Mouse (Mus musculus): ENCODE results near the gene Gm38655. TPM values are rescaled to one million over a fixed set of nuclear protein-coding genes. Genes with fewer than 3 reads are reported as not detected.
"Not testable (repeated sequence)": the region's sequence is repeated elsewhere in the genome, so short reads cannot be mapped to it uniquely, and the experiment has no call there.

The Gm38655 gene
- not detected in 2 replicates for polyA plus RNA-seq (2016; fragmentation: Nextera tagmentation; extraction: Ambion mirVana)

- Histone ChIP-seq H3K4me2 (no peak within 1 kb of the TSS), H3K36me3 (no peaks in the 10 kb centered on the region), H3K4me3 (replicated peaks) (no peak within 1 kb of the TSS), H3K4me1 (replicated peaks) (no peaks in the 10 kb centered on the region), H3K9ac (replicated peaks) (no peak within 1 kb of the TSS), H3K27me3 (peaks cover 14% of the 10 kb centered on the region), H3K27ac (no peak within 1 kb of the TSS), H3K9me3 (no peaks in the 10 kb centered on the region)
- no peak for ATAC-seq (ENCODE audit: insufficient number of reproducible peaks, insufficient read depth, low FRiP score, low TSS enrichment, low read depth)
- WGBS = 70% methylated on average over 9 of the region's 9 CpGs
Observed at GRCm38 (mm10) chr17:25175411-25175810, at the start of gene Gm38655. TSS of gene Gm38655 (minus strand) at chr17:25175471.

DNA sequence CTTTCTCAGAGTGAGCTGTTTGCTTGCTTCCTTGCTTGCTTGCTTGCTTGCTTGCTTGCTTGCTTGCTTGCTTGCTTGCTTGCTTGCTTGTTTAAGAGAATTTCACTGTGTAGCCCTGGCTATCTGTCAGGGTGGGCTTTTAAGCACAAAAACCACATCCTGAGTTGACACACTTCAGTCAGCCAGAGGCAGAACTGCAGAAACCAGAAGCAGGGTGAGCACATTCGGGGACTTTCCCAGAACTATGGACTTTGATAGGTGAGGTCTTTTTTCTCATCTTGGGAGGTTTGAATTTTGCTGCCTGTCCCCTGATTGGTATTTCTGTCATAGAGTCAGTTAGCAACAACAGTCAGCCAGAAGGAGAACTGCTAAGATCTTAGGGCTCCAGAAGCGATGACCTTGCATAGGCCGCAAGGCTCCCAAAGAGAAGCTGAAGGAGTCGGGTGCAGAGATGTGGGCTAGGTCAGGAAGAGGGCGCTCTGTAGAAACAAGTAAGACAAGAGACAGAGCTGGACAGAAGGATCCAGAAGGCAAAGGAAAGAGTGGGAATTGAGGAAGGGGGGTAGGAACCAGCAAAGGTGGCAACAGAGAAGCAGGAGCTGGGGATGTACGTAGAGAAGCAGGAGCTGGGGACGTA lies 49.4 kb upstream of the Gm38655 start:
- Histone ChIP-seq H3K27me3 (no peaks in the 10 kb centered on the region), H3K4me2 (no peak overlapping the region), H3K4me3 (replicated peaks) (no peak overlapping the region), H3K36me3 (peaks cover 54% of the 10 kb centered on the region), H3K9me3 (no peaks in the 10 kb centered on the region), H3K9ac (replicated peaks) (no peak overlapping the region), H3K27ac (no peak overlapping the region), H3K4me1 (replicated peaks) (peaks cover 23% of the 10 kb centered on the region)
- 92% methylated on average over 7 of the region's 7 CpGs for WGBS
- no peak for ATAC-seq (ENCODE audit: insufficient number of reproducible peaks, insufficient read depth, low FRiP score, low TSS enrichment, low read depth)

DNA sequence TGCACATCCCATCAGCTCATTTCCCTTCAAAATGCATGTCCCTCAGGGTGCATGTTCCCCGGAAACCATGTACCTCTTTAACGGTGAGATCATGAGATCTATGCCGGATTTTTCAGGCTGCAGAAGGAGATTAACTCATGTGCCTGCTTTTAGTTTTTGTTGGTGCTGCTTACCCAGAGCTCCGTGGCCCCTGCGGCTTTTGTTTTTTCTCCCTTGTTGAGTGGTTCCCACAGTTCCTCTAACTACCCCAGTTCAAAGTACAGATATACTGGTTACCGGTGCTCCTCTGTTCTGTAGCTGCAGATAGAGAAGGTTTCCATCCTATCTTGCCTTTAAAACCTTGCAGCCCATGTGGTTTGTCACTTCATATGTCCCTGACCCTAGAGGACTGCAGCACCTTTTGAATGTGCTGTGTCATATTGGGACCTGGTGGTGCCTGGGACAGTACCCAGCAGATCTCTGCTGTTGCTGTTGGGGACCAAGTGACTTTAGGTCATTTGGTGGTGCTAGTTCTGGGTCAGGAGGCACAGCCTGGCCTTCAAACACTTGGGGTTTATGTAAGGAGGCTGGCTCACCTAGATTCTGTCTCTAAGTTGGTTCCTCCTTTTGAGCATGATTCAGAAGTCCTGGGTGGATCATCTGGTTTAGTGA lies 47.8 kb upstream of the Gm38655 start:
- peaks cover 55% of the 10 kb centered on the region for H3K36me3 ChIP-seq
- peak overlapping the region; percentile 45 for H3K4me3 ChIP-seq (replicated peaks)

DNA sequence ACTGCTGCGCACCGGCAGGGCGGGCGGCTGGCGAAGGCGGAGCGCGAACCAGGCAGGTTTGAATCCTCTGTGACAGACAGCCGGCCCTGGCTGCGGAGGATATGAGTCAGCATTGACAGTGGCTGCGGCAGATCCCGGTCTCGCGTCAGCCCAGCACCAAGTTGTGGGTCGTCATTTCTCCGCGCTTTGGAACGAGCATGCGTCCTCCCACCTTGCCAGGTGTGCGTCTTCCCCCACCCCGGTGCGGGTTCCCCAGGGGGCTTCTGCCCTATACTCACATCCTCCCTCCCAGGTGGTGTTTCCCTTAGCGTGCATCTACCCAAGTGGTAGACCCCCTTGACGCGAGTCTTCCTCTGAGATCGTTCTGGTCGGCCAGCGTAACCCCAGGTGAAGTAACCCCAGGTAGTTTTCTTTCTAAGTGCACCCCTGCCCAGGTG lies 47.3 kb upstream of the Gm38655 start:
- H3K27me3 ChIP-seq; H3K9ac ChIP-seq (replicated peaks); H3K9me3 ChIP-seq: not testable (repeated sequence)
- Histone ChIP-seq H3K4me2 (peak overlapping the region; percentile 80), H3K27ac (peak overlapping the region; percentile 50; the same call in 1 of the 2 replicates), H3K4me1 (replicated peaks) (peaks cover 23% of the 10 kb centered on the region), H3K36me3 (peaks cover 57% of the 10 kb centered on the region), H3K4me3 (replicated peaks) (peak overlapping the region; percentile 45)
- 9% methylated on average over 16 of the region's 28 CpGs for WGBS
- peak; percentile 64; the same call in 1 of the 2 replicates for ATAC-seq (ENCODE audit: insufficient number of reproducible peaks, insufficient read depth, low FRiP score, low TSS enrichment, low read depth)

More for the DNA sequence above, 47.8 kb upstream of the Gm38655 start:
- 47% methylated on average over 6 of the region's 6 CpGs for WGBS
- H3K27ac ChIP-seq = peak overlapping the region; percentile 50; the same call in 1 of the 2 replicates
- H3K9me3 ChIP-seq = no peaks in the 10 kb centered on the region
- H3K9ac ChIP-seq (replicated peaks) = no peak overlapping the region
- H3K27me3 ChIP-seq = no peaks in the 10 kb centered on the region
- H3K4me2 ChIP-seq = peak overlapping the region; percentile 80
- H3K4me1 ChIP-seq (replicated peaks) = peaks cover 23% of the 10 kb centered on the region
- ATAC-seq (ENCODE audit: insufficient number of reproducible peaks, insufficient read depth, low FRiP score, low TSS enrichment, low read depth) = no peak

DNA sequence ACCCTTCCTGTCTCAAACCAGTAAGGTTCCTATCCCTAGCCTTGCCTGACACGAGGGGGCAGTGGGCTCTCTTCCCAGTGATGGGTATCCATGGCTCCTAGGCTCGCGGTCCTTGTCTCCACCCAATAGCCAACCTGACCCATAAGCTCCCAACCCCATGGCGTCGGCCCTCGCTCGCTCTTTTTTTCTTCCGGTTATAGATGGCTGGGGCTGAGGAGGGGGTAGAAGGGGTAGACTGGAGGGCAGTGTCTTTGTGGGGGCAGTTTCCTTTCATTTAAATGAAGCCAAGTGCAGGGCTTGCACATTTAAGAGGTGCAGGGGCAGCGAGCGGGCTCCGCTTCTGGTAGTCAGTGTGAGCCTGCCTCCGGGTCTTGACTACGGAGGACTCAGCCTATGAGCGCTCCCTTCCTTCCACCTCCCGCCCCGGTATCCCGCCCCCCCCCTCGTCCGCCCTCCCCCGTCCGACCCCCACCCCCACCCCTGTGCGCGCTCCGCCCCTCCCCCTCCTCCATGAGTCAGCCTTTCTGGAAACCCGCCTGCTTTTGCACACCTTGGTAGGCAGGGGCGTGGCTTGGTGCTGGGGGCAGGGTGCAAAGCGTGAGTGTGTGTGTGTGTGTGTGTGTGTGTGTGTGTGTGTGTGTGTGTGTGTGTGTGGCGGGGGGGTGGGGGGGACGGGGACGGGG lies 46.7 kb upstream of the Gm38655 start:
- peak overlapping the region; percentile 80 for H3K4me2 ChIP-seq
- no peaks in the 10 kb centered on the region for H3K9me3 ChIP-seq
- WGBS = under 1% methylated on average over 20 of the region's 30 CpGs
- H3K4me1 ChIP-seq (replicated peaks) = peaks cover 23% of the 10 kb centered on the region
- H3K9ac ChIP-seq (replicated peaks) = peak overlapping the region; percentile 58
- H3K27me3 ChIP-seq = no peaks in the 10 kb centered on the region
- H3K27ac ChIP-seq = peak overlapping the region; percentile 25; the same call in 1 of the 2 replicates
- peak overlapping the region; percentile 45 for H3K4me3 ChIP-seq (replicated peaks)
- peak; percentile 82 for ATAC-seq (ENCODE audit: insufficient number of reproducible peaks, insufficient read depth, low FRiP score, low TSS enrichment, low read depth)
- peaks cover 57% of the 10 kb centered on the region for H3K36me3 ChIP-seq

DNA sequence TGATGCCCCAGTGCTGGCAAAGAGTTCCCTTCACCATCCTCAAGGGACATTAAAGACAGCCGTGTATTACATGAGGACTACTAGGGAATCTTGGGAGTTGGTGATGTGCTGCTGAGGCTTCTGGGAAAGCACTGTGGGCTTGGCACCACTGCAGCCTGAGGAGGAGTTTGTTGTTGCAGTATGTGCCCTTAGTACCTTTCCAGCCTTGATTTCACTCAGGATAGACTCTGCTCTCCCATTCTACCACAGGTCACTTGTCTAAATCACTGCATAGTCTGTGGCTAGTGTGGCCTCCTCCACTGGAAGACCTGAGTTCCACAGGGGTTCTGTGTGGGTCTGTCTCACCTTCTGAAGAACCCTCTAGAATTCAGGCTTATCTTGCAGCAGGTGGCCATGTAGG lies 45.5 kb upstream of the Gm38655 start:
- H3K4me2 ChIP-seq = no peak overlapping the region
- H3K9me3 ChIP-seq = no peaks in the 10 kb centered on the region
- H3K4me3 ChIP-seq (replicated peaks) = no peak overlapping the region
- H3K27ac ChIP-seq = no peak overlapping the region
- H3K27me3 ChIP-seq = no peaks in the 10 kb centered on the region
- H3K9ac ChIP-seq (replicated peaks) = no peak overlapping the region
- ATAC-seq (ENCODE audit: insufficient number of reproducible peaks, insufficient read depth, low FRiP score, low TSS enrichment, low read depth) = no peak
- peaks cover 58% of the 10 kb centered on the region for H3K36me3 ChIP-seq
- 85% methylated on average over 1 of the region's 1 CpGs for WGBS
- peaks cover 23% of the 10 kb centered on the region for H3K4me1 ChIP-seq (replicated peaks)

GRCm38 (mm10) chr17:25219492-25220295 lies 44.4 kb upstream of the Gm38655 start:
- H3K4me2 ChIP-seq = no peak overlapping the region
- H3K27me3 ChIP-seq = no peaks in the 10 kb centered on the region
- H3K4me1 ChIP-seq (replicated peaks) = peaks cover 23% of the 10 kb centered on the region
- 88% methylated on average over 15 of the region's 15 CpGs for WGBS
- H3K4me3 ChIP-seq (replicated peaks) = no peak overlapping the region
- H3K9me3 ChIP-seq = no peaks in the 10 kb centered on the region
- ATAC-seq (ENCODE audit: insufficient number of reproducible peaks, insufficient read depth, low FRiP score, low TSS enrichment, low read depth) = no peak
- no peak overlapping the region for H3K27ac ChIP-seq
- H3K36me3 ChIP-seq = peaks cover 61% of the 10 kb centered on the region
- H3K9ac ChIP-seq (replicated peaks) = no peak overlapping the region

- peaks cover 23% of the 10 kb centered on the region for H3K4me1 ChIP-seq (replicated peaks)
- H3K4me3 ChIP-seq (replicated peaks) = no peak overlapping the region
- ATAC-seq (ENCODE audit: insufficient number of reproducible peaks, insufficient read depth, low FRiP score, low TSS enrichment, low read depth) = no peak
- H3K9ac ChIP-seq (replicated peaks) = no peak overlapping the region
- peaks cover 69% of the 10 kb centered on the region for H3K36me3 ChIP-seq
- no peak overlapping the region for H3K4me2 ChIP-seq
- no peak overlapping the region for H3K27ac ChIP-seq
- WGBS = 91% methylated on average over 9 of the region's 9 CpGs
- no peaks in the 10 kb centered on the region for H3K9me3 ChIP-seq
- H3K27me3 ChIP-seq = no peaks in the 10 kb centered on the region
Observed at GRCm38 (mm10) chr17:25218967-25219366, 43.7 kb upstream of the Gm38655 start.

- no peak for ATAC-seq (ENCODE audit: insufficient number of reproducible peaks, insufficient read depth, low FRiP score, low TSS enrichment, low read depth)
- H3K27ac ChIP-seq = no peak overlapping the region
- peaks cover 98% of the 10 kb centered on the region for H3K36me3 ChIP-seq
Observed at GRCm38 (mm10) chr17:25215431-25215830, 40.2 kb upstream of the Gm38655 start.

DNA sequence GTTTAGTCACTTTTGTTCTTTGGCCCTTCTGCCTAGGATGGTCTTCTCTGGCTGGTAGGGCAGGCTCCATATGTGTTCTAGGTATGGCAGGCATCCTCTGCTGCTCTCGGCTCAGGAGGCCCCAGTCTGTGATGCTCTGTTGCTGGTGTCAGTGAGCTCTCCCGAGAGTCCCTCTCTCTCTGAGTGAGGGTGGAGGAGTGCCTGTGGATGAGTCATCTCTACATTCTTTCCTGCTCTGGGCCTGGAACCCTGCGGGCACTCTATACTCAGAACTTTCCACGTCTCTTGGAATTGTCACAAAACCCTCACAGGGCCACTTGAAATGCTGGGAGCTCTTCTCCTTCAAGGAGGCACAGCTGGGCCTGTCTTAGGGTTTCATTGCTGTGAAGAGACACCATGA lies 36.4 kb upstream of the Gm38655 start:
- Histone ChIP-seq H3K4me2 (no peak overlapping the region), H3K36me3 (peaks cover 99% of the 10 kb centered on the region), H3K4me3 (replicated peaks) (no peak overlapping the region), H3K27ac (no peak overlapping the region), H3K4me1 (replicated peaks) (no peaks in the 10 kb centered on the region), H3K9me3 (no peaks in the 10 kb centered on the region), H3K9ac (replicated peaks) (no peak overlapping the region), H3K27me3 (no peaks in the 10 kb centered on the region)
- no peak for ATAC-seq (ENCODE audit: insufficient number of reproducible peaks, insufficient read depth, low FRiP score, low TSS enrichment, low read depth)
- 92% methylated on average over 4 of the region's 4 CpGs for WGBS

More at GRCm38 (mm10) chr17:25215431-25215830, 40.2 kb upstream of the Gm38655 start:
- no peak overlapping the region for H3K4me3 ChIP-seq (replicated peaks)
- no peak overlapping the region for H3K9ac ChIP-seq (replicated peaks)
- no peak overlapping the region for H3K4me2 ChIP-seq
- no peaks in the 10 kb centered on the region for H3K4me1 ChIP-seq (replicated peaks)
- H3K9me3 ChIP-seq = no peaks in the 10 kb centered on the region
- 91% methylated on average over 3 of the region's 3 CpGs for WGBS
- no peaks in the 10 kb centered on the region for H3K27me3 ChIP-seq
